Mouse (Mus musculus): ENCODE measurements around the gene Cdk4.

Gene Cdk4

DNA sequence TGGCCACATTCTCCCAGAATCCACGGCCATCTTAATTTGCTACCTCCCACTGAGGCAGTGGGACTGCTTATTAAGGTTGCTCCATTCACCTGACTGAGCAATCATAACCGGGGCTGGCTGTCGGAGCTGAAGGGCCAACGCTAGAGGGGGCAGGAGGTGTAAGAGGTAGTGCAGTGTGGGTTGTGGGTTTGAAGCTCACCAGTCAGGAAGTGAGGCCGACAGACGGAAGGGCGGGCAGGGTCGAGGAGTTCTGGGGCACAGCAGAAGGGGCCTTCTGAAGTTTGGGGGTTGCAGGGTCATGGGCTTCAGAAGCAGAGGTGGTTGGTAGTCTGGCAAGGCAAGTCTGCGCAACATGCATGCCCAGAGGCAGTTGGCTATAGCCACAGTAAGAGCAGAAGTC lies 11.7 kb downstream of the Cdk4 start, which contains the start of gene Agap2:
TSS of gene Agap2 (plus strand) at position 205 of the 400 bp plus-strand sequence.
- no peak for DNase-seq (ENCODE audit: low read depth, low spot score)

GRCm38 (mm10) chr10:127075651-127076050 lies 12.3 kb downstream of the Cdk4 start:
- no peak for DNase-seq (ENCODE audit: low read depth, low spot score)

DNA sequence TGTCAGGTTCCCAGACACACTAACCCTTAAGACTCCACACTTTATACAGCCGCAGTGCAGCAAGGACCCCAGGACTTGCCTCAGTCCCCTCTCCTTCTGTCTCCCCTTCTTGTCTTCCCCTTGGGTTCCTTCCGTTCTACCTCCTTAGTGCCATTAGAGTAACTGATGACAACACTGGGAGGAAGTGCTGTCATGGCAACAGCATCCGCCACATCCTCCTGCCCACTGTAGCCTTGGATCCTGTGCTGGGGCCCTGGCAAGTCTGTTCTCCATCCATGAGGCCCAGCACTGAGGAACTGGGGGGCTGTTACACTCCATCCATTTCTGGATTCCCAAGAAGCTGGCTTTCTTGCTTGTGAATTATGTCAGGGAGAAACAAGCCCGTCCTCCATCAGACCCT lies 12.7 kb downstream of the Cdk4 start:
- no peak for DNase-seq (ENCODE audit: low read depth, low spot score)

DNA sequence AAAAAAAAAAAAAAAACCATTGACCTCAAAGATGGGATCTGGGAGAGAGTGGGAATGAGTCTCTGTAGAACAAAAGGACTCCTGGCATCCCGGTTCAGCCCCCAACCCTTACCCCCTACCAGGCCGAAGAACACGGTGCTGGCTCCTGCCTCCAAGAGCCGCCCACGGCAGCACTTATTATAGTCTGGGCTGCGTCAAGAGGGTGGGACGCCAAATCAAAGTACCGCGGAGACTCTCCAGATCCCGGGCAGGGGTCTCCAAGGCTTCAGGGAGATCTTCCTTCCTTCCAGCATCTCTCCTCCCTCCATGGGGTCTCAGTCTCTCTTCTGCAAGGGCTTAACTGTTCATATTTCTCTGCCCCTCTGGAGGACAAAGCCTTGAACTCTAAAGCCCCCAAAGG lies 14.2 kb downstream of the Cdk4 start:
- no peak for DNase-seq (ENCODE audit: low read depth, low spot score)

- DNase-seq (ENCODE audit: low read depth, low spot score) = no peak
Measured at GRCm38 (mm10) chr10:127078001-127078676, 14.8 kb downstream of the Cdk4 start.

GRCm38 (mm10) chr10:127078677-127079575 lies 15.6 kb downstream of the Cdk4 start:
- DNase-seq (ENCODE audit: low read depth, low spot score) = no peak

DNA sequence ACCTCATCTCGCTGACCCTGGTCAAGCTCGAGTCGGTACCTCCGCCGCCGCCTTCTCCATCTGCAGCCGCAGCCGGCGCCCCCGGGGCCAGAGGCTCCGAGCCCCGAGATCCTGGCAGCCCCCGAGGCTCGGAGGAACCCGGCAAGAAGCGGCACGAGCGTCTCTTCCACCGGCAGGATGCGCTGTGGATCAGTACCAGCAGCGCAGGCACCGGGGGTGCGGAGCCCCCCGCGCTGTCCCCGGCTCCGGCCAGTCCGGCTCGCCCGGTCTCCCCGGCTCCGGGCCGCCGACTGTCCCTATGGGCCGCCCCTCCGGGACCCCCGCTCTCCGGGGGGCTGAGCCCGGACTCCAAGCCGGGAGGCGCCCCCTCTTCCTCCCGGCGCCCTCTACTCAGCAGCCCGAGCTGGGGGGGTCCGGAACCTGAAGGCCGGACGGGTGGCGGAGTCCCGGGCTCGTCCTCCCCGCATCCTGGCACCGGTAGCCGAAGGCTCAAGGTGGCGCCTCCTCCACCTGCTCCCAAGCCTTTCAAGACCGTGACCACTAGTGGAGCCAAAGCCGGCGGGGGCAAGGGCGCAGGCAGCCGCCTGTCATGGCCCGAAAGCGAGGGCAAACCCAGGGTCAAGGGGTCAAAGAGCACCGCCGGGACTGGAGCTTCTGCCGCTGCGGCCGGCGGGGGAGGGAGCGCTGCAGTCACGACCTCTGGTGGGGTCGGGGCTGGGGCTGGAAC lies 16.5 kb downstream of the Cdk4 start:
- DNase-seq (ENCODE audit: low read depth, low spot score) = no peak

- no peak for DNase-seq (ENCODE audit: low read depth, low spot score)
Measured at GRCm38 (mm10) chr10:127080901-127081780, 17.8 kb downstream of the Cdk4 start.

- no peak for DNase-seq (ENCODE audit: low read depth, low spot score)
Measured at GRCm38 (mm10) chr10:127081996-127082620, 18.8 kb downstream of the Cdk4 start.

DNA sequence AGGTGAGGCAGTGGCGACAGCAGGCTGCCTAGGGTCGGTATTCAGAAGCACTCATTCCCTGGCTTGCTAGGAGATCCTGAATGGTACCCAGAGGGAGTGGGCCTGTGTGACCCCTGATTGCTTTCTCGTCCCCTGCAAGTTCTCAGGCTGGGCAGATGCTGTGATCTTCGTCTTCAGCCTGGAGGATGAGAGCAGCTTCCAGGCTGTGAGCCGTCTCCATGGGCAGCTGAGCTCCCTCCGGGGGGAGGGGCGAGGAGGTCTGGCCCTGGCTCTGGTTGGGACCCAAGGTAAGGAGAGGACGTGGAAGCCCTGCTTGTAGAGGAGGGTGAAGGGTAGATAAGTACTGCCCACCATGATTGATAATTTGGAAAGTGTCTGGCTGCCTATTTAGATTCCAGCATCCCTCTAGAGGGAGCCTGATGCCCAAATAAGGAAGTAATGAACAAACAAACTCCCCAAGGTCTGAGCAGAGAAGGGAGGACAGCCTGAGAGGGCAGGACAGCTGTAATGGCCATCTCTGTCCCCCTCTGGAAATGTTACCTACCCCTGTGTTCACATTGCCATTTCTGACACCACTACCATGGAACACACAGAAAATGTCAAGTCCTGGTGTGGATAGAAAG lies 20.1 kb downstream of the Cdk4 start:
- DNase-seq (ENCODE audit: low read depth, low spot score) = no peak

- DNase-seq (ENCODE audit: low read depth, low spot score) = no peak
Measured at GRCm38 (mm10) chr10:127083915-127084306, 20.6 kb downstream of the Cdk4 start.

DNA sequence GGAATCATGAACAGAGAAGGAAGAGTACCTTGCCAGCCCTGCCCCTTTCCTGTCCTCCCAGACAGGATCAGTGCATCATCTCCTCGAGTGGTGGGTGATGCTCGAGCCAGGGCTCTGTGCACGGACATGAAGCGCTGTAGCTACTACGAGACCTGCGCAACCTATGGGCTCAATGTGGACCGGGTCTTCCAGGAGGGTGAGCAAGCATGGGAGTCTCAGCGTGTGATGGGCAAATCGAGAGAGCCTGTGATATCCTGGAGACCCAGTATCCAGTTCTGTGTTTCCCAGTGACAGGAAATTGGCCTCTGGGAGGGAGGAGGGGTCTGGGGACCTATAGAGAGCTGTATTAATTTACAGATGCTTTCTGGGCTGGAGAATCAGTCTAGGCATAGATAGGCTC lies 21.7 kb downstream of the Cdk4 start:
- no peak for DNase-seq (ENCODE audit: low read depth, low spot score)

DNA sequence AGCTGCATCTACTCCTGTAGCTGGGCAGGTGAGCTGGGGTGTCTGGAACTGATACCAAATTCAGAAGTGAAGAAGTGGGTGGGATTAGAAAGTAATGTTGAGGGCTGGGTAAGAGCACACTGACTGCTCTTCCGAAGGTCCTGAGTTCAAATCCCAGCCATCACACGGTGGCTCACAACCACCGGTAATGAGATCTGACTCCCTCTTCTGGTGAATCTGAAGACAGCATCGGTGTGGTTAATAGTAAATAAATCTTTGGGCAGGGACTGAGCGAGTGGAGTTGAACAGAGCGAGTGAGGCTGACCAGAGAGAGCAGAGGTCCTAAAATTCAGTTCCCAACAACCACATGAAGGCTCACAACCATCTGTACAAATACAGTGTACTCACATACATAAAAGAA lies 22.3 kb downstream of the Cdk4 start:
- no peak for DNase-seq (ENCODE audit: low read depth, low spot score)

DNA sequence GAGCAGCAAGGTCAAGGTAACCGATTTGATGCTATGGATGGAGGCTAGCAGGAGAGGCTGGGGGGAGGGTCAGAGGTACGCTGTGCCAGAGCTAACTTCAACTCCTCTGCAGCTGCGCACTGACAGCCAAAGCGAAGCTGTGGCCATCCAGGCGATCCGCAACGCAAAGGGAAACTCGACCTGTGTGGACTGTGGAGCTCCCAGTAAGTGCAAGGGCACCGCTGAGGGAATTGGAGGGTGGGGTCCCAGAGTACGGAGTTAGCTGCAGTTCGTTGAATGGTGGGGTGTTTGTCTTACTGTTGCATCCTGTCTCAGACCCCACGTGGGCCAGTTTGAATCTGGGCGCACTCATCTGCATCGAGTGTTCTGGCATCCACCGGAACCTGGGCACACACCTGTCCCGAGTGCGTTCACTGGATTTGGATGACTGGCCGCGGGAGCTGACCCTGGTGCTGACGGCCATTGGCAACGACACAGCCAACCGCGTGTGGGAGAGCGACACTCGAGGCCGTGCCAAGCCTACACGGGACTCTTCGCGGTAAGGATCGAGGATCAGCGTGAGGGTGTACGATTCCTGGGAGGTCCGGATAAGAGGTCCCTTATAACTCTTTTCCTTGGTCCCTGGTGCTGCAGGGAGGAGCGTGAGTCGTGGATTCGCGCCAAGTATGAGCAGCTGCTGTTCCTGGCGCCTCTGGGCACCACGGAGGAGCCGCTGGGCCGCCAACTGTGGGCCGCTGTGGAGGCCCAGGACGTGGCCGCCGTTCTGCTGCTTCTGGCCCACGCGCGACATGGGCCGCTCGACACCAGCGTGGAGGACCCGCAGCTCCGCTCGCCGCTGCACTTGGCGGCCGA lies 27.5 kb downstream of the Cdk4 start:
- no peak for DNase-seq (ENCODE audit: low read depth, low spot score)

GRCm38 (mm10) chr10:127091507-127092396 lies 28.4 kb downstream of the Cdk4 start:
- DNase-seq (ENCODE audit: low read depth, low spot score) = no peak

GRCm38 (mm10) chr10:127092742-127093141 lies 29.4 kb downstream of the Cdk4 start:
- no peak for DNase-seq (ENCODE audit: low read depth, low spot score)

DNA sequence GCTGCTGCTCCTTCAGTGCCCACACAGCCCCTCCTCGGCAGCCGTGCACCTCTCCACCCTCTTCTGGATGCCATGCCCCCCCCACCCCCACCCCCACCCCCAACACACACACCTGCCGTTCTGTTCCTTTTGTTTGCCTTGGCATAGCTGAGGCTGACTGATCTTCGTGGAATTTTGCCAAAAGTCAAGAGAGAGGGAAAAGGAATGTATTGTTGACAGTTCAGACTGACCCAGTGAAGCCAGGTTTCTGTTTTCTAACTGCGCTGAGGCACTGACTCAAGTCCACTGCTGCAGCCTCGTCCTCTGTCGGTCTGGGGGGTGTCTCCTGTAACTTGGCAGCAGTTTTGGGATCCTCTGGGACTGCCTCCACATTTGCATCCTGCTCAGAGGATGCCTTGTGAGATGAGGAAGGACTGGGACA lies 31.1 kb downstream of the Cdk4 start:
- DNase-seq (ENCODE audit: low read depth, low spot score) = no peak

DNA sequence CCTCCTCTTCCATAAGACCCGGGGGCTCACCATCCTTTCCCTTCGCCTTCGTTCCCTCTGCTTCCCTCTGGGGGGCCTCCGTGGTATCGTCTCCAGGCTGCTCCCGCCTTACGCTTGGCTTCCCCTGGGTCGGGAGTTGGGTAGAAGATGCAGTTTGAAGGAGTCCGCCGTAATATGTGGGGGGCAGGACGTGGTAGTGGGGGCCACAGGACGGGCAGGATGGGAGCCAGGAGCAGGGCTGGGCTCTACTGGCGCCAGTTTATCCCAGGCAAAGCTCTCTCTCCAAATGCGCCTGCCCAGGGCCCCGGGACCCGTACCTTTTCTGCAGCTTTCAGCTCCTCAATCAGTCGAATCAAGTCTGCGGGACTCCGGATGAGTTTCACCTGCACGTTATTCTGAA lies 35.2 kb downstream of the Cdk4 start:
- DNase-seq (ENCODE audit: low read depth, low spot score) = no peak

All from WW6 (cell line).